Mouse (Mus musculus) hindbrain, embryonic 11.5 days (tissue): Measurements from ENCODE around the gene Mrps24. TPM values are rescaled to one million over a fixed set of nuclear protein-coding genes. Genes with fewer than 3 reads are reported as not detected.

Source experiments
- ATAC-seq: fragments of 200-750 bp; cut with Nextera tagmentation; 2 replicates; pipeline ENCODE4 v1.8.0; 2017; ENCODE audit warnings: mild to moderate bottlenecking, moderate TSS enrichment, moderate library complexity; ENCODE audit not compliant: low FRiP score
- DNase-seq: peaks from one replicate; pipeline ENCODE4 v3.0.0-alpha.2; 2015; ENCODE audit warnings: low spot score
- H3K27ac ChIP-seq: fragments of 300-500 bp; sonication (generic); 2 replicates; pipeline ENCODE4 v1.5.1; 2014; ENCODE audit warnings: mild to moderate bottlenecking, low read depth, low read length
- H3K27me3 ChIP-seq: fragments of 300-500 bp; sonication (generic); 2 replicates; pipeline ENCODE4 v1.6.1; 2014; ENCODE audit warnings: mild to moderate bottlenecking, low read length, moderate library complexity, mixed read lengths; ENCODE audit not compliant: control insufficient read depth, insufficient read depth
- H3K36me3 ChIP-seq: fragments of 300-500 bp; sonication (generic); 2 replicates; pipeline ENCODE4 v1.6.1; 2014; ENCODE audit warnings: mild to moderate bottlenecking, low read length, moderate library complexity, mixed read lengths; ENCODE audit not compliant: control insufficient read depth, insufficient read depth
- H3K4me1 ChIP-seq: fragments of 300-500 bp; sonication (generic); replicated peaks from 2 replicates; pipeline ENCODE4 v1.6.1; 2014; ENCODE audit warnings: low read length, mixed read lengths; ENCODE audit not compliant: control insufficient read depth, insufficient read depth
- H3K4me2 ChIP-seq: fragments of 300-500 bp; sonication (generic); replicated peaks from 2 replicates; pipeline ENCODE4 v1.6.1; 2014; ENCODE audit warnings: mild to moderate bottlenecking, low read depth, low read length
- H3K4me3 ChIP-seq: fragments of 300-500 bp; sonication (generic); 2 replicates; pipeline ENCODE4 v1.5.1; 2014; ENCODE audit warnings: low read depth, low read length
- H3K9ac ChIP-seq: fragments of 300-500 bp; sonication (generic); 2 replicates; pipeline ENCODE4 v1.6.1; 2014; ENCODE audit warnings: low read depth, low read length
- H3K9me3 ChIP-seq: fragments of 300-500 bp; sonication (generic); 2 replicates; pipeline ENCODE4 v1.6.1; 2016; ENCODE audit warnings: low read length; ENCODE audit not compliant: control insufficient read depth
- WGBS: fragments of 180-500 bp; shearing (Covaris S2); extraction: QIAGEN DNeasy Blood & Tissue Kit; methylation state at CpG from one replicate; pipeline ENCODE4 v1.1.7; 2014; 5-methylcytosine and 5-hydroxymethylcytosine counted together
- polyA plus RNA-seq: library from polyadenylated mRNA; unstranded; fragments of >200 nt; fragmentation: Nextera tagmentation; extraction: Ambion mirVana; gene quantifications from 2 replicates; pipeline ENCODE4 v1.2.1, GENCODE M21; 2014

Gene Mrps24
- polyA plus RNA-seq, 1 experiment from 2014 or later: 170 TPM

- H3K27me3 ChIP-seq: no peaks in the 10 kb centered on the region
- H3K36me3 ChIP-seq: no peaks in the 10 kb centered on the region
- no peak overlapping the region for H3K4me2 ChIP-seq
- H3K4me1 ChIP-seq: peaks cover 2% of the 10 kb centered on the region
- WGBS: 96% methylated on average over 1 of the region's 1 CpGs
- no peak for ATAC-seq
- no peak overlapping the region for H3K27ac ChIP-seq
- DNase-seq: no peak
- no peaks in the 10 kb centered on the region for H3K9me3 ChIP-seq
- H3K9ac ChIP-seq: no peak overlapping the region
- no peak overlapping the region for H3K4me3 ChIP-seq
Observed at GRCm38 (mm10) chr11:5701821-5702220, 13.7 kb downstream of the Mrps24 start.

- DNase-seq (no peak), ATAC-seq (no peak)
- Histone ChIP-seq H3K27me3 (no peaks in the 10 kb centered on the region), H3K9me3 (no peaks in the 10 kb centered on the region), H3K27ac (no peak overlapping the region), H3K4me1 (peaks cover under 1% of the 10 kb centered on the region; the same call in 1 of the 2 replicates), H3K9ac (no peak overlapping the region), H3K4me2 (no peak overlapping the region), H3K36me3 (no peaks in the 10 kb centered on the region), H3K4me3 (no peak overlapping the region)
- WGBS: 74% methylated on average over 2 of the region's 2 CpGs
Observed at GRCm38 (mm10) chr11:5701300-5701699, 14.2 kb downstream of the Mrps24 start.

DNA sequence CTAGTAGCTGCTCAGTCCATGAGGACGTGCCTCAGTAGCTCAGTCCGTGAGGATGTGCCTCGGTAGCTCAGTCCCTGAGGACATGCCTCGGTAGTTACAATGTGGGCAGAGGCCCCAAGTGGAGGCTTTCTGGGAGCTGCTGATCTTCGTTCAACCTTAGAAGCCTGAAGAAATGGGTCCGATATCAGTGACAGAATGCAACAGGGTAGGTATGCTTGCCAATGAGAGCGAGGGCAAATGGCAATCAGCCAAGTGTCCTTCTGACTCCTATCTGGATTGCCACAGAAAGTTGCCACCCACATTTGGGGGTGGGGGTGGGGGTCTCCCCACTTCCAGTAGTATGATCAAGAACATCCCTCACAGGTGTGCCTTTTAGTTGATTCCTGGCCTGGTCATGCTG lies 14.7 kb downstream of the Mrps24 start:
- WGBS: 89% methylated on average over 7 of the region's 7 CpGs

GRCm38 (mm10) chr11:5691775-5692174 lies 23.7 kb downstream of the Mrps24 start:
- Histone ChIP-seq H3K27ac (no peak overlapping the region), H3K36me3 (no peaks in the 10 kb centered on the region), H3K4me2 (no peak overlapping the region), H3K9ac (no peak overlapping the region), H3K4me3 (no peak overlapping the region), H3K4me1 (no peaks in the 10 kb centered on the region), H3K27me3 (no peaks in the 10 kb centered on the region), H3K9me3 (no peaks in the 10 kb centered on the region)
- DNase-seq: peak; percentile 66
- no peak for ATAC-seq
- WGBS: 30% methylated on average over 7 of the region's 7 CpGs

More for the DNA sequence above, 14.7 kb downstream of the Mrps24 start:
- no peak overlapping the region for H3K4me3 ChIP-seq
- no peak overlapping the region for H3K27ac ChIP-seq
- DNase-seq: no peak
- no peak for ATAC-seq
- no peaks in the 10 kb centered on the region for H3K36me3 ChIP-seq
- no peaks in the 10 kb centered on the region for H3K4me1 ChIP-seq
- no peaks in the 10 kb centered on the region for H3K9me3 ChIP-seq
- no peak overlapping the region for H3K9ac ChIP-seq
- no peak overlapping the region for H3K4me2 ChIP-seq
- no peaks in the 10 kb centered on the region for H3K27me3 ChIP-seq

DNA sequence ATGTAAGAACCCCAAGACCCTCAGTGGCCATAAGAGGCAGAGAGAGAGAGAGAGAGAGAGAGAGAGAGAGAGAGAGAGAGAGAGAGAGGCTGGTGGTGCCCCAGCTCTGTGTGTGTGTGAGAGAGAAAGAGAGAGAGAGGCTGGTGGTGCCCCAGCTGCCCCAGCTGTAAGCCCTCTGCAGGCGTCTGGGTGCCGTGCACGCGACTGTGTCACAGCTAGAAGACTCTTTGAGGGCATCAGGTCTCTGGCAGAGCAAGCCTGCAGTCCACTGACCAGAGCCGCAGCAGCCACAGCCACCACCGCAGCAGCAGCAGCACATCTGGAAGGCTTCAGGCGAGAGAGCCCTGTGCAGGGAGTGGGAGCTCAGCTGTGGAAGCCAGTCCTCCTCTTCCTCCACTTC lies 31.2 kb downstream of the Mrps24 start:
- Histone ChIP-seq H3K4me2 (no peak overlapping the region), H3K4me1 (no peaks in the 10 kb centered on the region), H3K36me3 (no peaks in the 10 kb centered on the region), H3K27me3 (no peaks in the 10 kb centered on the region), H3K27ac (no peak overlapping the region), H3K9ac (no peak overlapping the region), H3K4me3 (no peak overlapping the region), H3K9me3 (no peaks in the 10 kb centered on the region)
- no peak for ATAC-seq
- no peak for DNase-seq
- 26% methylated on average over 7 of the region's 7 CpGs for WGBS

DNA sequence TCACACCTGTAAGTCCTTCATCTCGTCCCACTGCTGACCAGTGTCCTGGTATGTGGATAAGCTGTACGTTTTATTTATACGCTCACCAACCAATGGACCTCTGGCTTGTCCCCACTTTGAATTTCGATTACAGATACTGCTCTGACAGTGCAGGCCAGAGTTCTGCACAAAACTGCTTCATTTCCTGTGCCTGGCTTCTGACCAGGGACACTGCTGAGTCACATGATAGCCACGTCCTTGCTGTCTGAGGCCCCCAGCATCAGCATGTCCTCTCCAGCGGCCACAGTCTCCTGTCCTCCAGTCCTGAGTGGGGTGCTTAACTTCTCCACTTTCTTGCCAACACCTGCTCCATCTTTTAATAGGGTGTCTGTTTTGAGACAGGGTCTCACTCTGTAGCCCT lies 32.9 kb downstream of the Mrps24 start:
- Histone ChIP-seq H3K27ac (no peak overlapping the region), H3K27me3 (no peaks in the 10 kb centered on the region), H3K9me3 (no peaks in the 10 kb centered on the region), H3K36me3 (no peaks in the 10 kb centered on the region), H3K9ac (no peak overlapping the region), H3K4me1 (no peaks in the 10 kb centered on the region), H3K4me3 (no peak overlapping the region), H3K4me2 (no peak overlapping the region)
- no peak for ATAC-seq
- no peak for DNase-seq
- 73% methylated on average over 6 of the region's 6 CpGs for WGBS

Other genes with a start within 250 kb of the Mrps24 start
- gene Xbp1, start 195.0 kb downstream of the Mrps24 start, polyA plus RNA-seq: 144 and 158 TPM in 2 replicates
- 21.3 and 26.6 TPM in 2 replicates for gene Ccdc117, start 173.5 kb downstream of the Mrps24 start, polyA plus RNA-seq
- gene Ankrd36, start 146.0 kb downstream of the Mrps24 start, polyA plus RNA-seq: not detected in 2 replicates
- gene Urgcp, start 46.7 kb upstream of the Mrps24 start, polyA plus RNA-seq: 8.4 and 9.6 TPM in 2 replicates
- 141 and 144 TPM in 2 replicates for gene Dbnl, start 72.8 kb upstream of the Mrps24 start, polyA plus RNA-seq
- 7.9 and 8.5 TPM in 2 replicates for gene Pgam2, start 88.1 kb upstream of the Mrps24 start, polyA plus RNA-seq
- 5.6 and 6.9 TPM in 2 replicates for gene Polm, start 122.3 kb upstream of the Mrps24 start, polyA plus RNA-seq
- 19.0 and 20.4 TPM in 2 replicates for gene Aebp1, start 146.3 kb upstream of the Mrps24 start, polyA plus RNA-seq
- 78.4 and 86.3 TPM in 2 replicates for gene Pold2, start 162.6 kb upstream of the Mrps24 start, polyA plus RNA-seq
- 0.31 and 2.4 TPM in 2 replicates for gene Myl7, start 183.1 kb upstream of the Mrps24 start, polyA plus RNA-seq
- 2.9 and 3.0 TPM in 2 replicates for gene Gck, start 234.4 kb upstream of the Mrps24 start, polyA plus RNA-seq
- gene Ykt6, start 240.0 kb upstream of the Mrps24 start, polyA plus RNA-seq: 30.2 and 31.9 TPM in 2 replicates